Mouse (Mus musculus): ENCODE measurements at regions not wholly inside any gene's neighbourhood (a gene's known extent, or its start where the extent isn't known, plus 50 kb on each side); places are given as distances from the start of the nearest gene placed in this dataset.

DNA sequence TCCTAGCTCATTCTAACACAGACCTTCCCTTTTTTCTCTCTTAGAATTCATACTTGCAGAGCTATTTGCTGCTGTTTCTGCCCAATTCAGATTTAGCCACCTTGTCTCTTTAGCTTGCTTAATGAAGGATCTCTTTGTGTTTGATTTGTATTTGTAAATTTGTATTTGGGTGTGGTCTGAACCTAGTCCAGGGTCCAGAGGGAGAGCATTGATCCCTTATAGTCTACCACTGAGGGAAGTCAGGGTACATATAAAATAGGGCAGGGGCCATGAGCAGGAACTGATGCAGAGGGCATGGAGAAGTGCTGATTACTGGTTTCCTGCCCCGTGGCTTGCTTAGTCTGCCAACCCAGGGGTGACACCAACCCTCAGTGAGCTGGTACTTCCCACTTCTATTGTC, 508.7 kb downstream of the Tm4sf1 start:
- no peak for DNase-seq (ENCODE audit: low spot score)

- DNase-seq (ENCODE audit: low spot score), result no peak
Measured at GRCm38 (mm10) chr3:56789155-56789554, 512.6 kb downstream of the Tm4sf1 start.

DNA sequence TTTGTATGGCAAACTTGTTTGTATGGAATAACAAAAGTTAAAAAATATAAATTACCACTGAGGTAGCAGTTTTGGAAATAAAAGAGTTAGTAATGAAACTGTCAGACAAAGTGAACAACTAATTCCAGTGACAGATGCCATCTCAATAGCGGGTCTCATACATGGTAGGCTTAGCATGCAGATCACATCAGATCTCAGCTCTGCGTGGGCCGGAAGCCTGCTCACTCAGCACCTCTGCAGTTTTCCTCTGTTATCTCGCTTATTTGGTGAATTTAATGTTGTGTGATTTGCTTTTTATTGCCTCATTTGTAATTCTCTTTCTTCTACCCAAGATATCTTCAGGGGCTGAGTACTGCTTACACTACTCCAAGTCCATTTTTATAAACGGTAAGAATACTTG, 527.9 kb downstream of the Tm4sf1 start:
- no peak for DNase-seq (ENCODE audit: low spot score)

GRCm38 (mm10) chr3:56770225-56770624, 531.6 kb downstream of the Tm4sf1 start:
- no peak for DNase-seq (ENCODE audit: low spot score)

DNA sequence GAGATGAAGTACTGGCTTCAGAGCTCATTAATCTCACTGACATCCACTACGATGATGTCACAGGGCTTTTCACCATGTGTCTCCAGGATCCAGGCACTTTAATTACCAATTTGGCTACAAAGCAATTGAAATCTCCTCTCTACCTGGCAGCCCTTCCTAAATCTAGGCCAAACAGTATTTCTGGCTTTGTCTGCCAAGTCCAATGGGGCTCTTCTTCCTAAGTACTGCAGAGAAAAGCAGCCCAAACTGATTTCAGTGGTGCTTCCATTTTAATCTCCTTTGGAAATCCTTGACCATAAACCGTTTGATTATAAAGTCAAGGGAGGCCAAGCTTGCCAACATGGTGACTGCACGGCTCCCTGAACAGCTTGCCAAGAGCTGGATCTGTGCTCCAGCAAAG, 534.7 kb downstream of the Tm4sf1 start:
- no peak for DNase-seq (ENCODE audit: low spot score)

DNA sequence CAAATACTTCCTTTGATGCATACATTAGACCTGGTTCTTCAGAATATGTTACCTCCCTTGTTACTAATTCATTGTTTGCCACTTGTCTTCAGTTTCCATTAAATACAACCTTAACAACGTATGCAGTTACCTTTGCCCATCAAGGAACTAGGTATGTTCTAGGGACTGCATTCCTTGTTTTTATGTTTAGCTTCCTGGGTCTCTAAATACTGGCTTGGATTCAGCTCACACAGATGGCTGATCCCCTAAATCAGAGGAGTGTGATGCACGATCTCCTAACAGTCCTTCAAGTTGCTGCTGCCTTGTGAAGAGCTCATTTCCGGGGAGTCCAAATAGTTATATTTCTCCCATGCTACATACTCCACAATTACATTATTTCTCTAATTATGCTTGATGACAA, 537.5 kb downstream of the Tm4sf1 start:
- no peak for DNase-seq (ENCODE audit: low spot score)

DNA sequence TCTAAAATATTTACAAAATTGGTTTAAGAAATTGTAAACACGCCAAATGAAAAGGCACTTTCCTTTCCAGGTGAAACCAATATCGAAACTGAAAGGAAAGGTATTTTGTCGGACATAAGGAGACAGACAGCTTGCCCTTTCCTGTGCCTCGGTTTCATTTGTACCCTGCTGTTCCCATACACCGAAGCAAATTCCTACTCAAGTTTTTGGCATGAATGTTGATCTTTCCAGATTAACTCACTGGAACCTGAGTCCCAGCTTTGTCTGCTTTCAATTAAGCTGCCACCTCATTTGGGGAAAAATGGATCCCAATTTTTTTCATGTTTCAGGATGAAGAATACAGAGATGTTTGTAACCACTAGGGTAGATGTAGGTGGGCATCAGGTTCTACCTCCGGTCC, 537.9 kb downstream of the Tm4sf1 start:
- no peak for DNase-seq (ENCODE audit: low spot score)

DNA sequence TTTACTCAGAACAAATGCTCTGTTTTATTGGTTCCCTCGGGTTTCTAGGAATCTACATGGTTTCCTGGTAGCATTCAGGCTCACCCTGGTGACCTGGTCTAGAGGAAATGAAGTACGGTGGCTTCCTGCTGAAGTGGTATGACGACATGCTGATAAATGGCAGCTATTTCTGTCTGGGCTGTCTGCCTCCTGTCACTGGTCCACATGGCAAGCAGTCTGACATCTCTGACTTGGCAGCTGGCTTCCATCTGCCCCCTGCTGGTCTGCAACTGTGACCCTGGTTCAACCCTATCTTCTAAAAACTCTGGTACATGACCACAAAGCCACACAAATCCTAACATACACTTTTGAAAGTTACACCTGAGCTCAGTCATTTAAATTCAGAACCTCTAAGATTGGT, 548.1 kb downstream of the Tm4sf1 start:
- peak; percentile 28 for DNase-seq (ENCODE audit: low spot score)

- no peak for DNase-seq (ENCODE audit: low spot score)
Measured at GRCm38 (mm10) chr3:56751926-56752325, 549.9 kb downstream of the Tm4sf1 start.

DNA sequence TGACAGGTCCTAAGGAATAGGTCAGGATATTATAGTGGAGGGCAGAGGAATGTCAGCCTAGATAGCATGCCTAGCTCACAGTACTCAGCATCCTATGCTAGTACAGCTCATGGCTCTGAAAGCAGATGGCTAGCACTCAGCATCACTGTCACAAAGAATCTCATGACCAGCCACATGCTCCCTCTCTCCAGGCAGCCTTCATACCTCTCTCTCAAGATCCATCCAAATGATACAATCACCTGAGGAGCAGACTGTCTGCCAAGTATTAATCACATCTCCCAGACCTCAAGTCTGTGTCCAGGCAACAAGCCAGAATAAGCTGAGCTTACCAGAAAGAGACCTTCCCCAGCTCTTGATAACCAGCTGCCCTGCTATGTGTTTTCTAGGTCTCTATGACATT, 557.4 kb upstream of the Nbea start:
- no peak for DNase-seq (ENCODE audit: low spot score)

DNA sequence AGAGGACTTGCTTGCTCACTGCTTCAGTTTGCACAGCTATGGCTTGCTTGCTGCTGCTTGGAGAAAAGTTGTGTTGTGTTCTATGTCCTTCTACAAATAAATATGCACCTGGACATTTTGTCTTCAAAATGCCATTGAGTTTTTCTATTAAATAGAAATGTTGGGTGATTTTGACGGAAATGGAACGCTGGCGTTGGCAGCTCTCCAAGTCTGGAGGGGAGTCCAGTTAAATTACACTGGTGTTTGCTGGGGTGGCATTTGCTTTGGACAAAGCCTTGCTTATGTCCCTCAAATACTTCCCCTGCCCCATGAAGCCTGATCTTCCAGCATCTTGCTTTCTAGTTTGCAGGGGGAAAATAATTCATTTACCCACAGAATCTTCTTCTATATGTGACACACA, 556.0 kb upstream of the Nbea start:
- DNase-seq (ENCODE audit: low spot score), result no peak

- no peak for DNase-seq (ENCODE audit: low spot score)
Measured at GRCm38 (mm10) chr3:56730849-56731248, 547.3 kb upstream of the Nbea start.

- no peak for DNase-seq (ENCODE audit: low spot score)
Measured at GRCm38 (mm10) chr3:56724991-56725390, 541.5 kb upstream of the Nbea start.

DNA sequence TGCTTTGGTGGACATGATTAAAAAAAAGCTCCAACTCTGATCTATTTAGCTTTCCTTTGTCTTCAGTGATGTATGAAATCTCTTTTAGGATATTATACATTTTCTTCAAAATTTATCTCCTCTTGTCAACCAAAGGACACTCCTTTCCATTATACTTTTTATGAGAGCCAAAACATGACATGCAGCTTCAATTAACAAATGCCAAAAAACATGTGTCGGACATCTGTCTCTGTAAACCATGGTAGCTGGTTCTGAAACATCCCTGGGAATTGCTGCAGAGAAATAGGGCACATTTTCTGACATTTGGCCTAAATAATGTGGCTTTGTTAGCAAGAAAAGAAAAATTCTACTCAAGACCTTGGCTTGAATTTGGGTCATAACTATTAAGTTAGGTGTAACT, 524.8 kb upstream of the Nbea start:
- DNase-seq (ENCODE audit: low spot score), result no peak

DNA sequence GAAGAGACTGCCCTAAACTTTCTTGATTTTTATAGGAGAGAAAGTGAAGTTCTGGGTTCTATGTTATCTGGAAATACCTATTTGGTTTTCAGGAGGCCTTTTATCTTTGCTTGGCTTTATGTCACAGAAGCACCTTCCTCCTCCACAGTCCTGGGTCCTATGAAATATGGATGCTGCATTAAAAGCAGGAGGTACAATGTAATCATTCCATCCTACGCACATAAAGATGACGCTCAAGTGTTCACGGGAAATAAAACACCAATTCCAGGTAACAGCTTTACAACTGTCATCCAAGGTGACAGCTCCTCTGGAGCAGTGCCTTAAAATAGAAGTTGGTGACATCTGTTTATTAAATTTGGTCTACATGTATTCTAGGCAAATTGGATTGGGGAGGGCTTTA, 523.8 kb upstream of the Nbea start:
- no peak for DNase-seq (ENCODE audit: low spot score)

DNA sequence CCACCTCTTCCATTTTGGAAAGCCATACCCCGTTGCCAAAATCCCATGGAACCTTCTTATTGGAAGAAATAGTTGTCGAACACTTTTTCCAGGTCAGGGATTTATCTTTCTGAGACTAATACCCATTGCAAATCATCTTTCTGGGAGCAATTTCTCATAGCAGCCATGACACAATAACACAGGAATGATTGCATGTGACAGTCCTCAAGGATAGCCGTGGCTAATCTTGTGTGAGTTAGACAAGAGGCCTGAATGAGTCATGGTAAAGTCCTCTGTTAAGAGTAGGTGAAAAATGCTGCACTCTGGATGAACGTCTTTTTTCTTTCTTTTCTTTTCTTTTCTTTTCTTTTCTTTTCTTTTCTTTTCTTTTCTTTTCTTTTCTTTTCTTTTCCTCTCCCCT, 522.5 kb upstream of the Nbea start:
- no peak for DNase-seq (ENCODE audit: low spot score)

DNA sequence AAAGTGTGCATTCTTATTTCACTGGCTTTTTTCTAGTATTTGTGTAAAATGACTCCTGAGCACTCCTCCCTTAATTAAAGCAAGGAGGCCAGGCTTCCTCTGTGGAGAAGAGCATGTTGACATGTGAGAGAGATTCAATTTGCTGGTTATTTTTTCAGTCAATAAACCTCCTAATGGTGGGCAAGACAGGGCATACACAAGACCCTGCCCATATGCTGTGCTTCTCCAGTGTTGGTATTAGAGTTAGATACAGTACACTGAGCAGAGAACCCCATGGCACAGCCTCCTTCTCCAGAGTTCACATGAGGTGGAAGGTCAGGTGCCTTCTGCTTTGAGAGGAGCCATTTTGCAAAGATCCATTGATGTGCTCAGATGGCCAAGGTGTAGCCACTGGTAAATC, 515.4 kb upstream of the Nbea start:
- DNase-seq (ENCODE audit: low spot score), result no peak

DNA sequence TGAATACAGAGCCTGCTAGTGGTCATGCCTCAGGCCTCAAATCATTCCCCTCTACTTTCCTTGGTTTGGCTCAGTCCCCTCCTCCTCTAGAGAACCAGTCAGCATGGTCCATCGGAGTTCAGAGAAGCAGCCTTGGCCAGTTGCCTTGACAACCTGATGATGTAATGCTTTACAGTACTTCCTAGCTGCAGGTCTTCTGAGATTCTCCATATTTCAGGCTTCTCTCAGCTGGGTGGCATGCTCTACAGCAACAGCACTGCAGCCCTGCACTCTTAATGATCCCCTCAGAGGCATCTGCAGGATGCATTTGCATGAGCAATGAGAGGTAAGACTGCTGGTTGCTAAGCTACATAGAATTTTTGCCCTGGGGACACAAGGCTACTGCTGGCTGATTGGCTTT, 514.7 kb upstream of the Nbea start:
- no peak for DNase-seq (ENCODE audit: low spot score)

GRCm38 (mm10) chr3:56681031-56681430, 497.5 kb upstream of the Nbea start:
- DNase-seq (ENCODE audit: low spot score), result no peak

DNA sequence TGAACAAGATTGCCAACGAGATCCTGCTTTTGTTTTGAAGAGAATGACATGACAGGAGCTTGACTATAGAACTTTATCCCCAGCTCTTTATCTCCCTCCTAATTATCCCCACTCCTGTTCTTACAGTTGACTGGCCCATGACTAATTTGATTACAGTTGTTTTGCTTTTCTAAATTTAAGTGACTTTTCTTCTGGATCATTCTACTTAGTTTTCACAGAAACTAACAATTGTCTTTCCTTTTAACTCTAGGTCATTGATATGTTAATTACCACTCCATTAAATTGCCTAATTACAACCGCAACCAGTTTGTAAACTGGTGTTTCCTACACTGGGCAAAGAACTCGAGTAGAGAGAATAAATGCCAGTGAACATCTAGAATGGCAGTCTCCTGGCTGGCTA, 485.3 kb upstream of the Nbea start:
- DNase-seq (ENCODE audit: low spot score), result no peak

- DNase-seq (ENCODE audit: low spot score), result no peak
Measured at GRCm38 (mm10) chr3:56660594-56660993, 477.1 kb upstream of the Nbea start.

DNA sequence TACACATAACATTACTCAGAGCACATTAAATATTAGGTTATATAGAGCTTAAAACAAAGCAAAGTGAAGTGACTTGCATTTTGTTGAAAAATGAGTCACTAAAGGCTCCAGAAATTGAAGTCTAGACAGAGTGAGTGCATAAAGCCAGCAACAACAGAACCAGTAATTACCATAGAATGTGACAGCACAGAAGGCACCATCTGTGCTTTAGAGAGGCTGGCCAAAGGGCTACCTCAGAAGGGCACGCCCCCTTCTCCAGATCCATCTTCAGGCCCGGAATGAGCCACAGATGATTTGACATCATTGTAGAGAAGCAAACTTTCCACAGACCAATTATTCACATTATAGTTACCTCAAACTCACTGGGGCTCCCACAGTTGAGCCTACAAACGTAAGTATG, 463.8 kb upstream of the Nbea start:
- no peak for DNase-seq (ENCODE audit: low spot score)

Data from yolk sac, embryonic 10.5 days (tissue).